Mouse (Mus musculus) kidney, adult 18-20 months (tissue): ENCODE results near the gene Mrps36.
"Not testable (repeated sequence)": the region's sequence is repeated elsewhere in the genome, so short reads cannot be mapped to it uniquely, and the experiment has no call there.

Source experiments
- DNase-seq: peaks from one replicate; pipeline ENCODE4 v3.0.0; 2021

The Mrps36 gene

DNA sequence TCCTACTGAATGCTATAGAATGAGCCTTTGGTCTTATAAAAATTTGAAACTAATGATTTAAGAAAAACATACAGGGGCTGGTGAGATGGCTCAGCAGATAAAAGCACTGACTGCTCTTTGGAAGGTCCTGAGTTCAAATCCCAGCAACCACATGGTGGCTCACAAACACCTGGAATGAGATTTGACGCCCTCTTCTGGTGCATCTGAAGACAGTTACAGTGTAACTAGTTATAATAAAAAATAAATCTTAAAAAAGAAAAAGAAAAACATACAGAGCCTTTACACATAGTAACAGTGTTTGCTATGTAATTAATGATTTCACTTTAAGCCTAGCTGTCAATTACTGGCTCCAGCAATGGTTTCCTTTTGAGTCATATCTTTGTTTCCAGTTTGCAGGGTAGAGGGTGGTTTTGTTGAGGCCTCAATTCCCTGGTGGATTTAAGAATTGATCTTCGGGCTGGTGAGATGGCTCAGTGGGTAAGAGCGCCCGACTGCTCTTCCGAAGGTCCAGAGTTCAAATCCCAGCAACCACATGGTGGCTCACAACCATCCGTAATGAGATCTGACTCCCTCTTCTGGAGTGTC lies 12.9 kb downstream of the Mrps36 start:
- DNase-seq = not testable (repeated sequence)

DNA sequence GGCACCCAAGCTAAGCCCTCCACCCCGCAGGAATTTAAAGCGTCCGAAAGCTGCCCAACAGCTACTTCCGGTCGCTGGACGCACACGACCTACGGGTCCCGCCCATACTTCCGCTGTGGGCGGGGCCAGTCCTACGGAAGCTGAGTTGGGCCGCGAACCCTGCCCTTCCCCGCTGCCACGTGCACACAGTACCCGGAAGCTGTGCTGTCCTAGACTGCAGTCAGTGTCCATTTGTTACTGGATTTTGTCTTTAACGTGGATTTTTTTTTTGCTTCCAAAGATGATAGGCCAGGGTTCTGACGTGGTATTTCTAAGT lies 13.6 kb downstream of the Mrps36 start, which contains the start of gene Cdk7:
Gene Cdk7, minus strand, starts transcription at position 79 of the 316 bp plus-strand sequence.
- DNase-seq = peak; percentile 95

DNA sequence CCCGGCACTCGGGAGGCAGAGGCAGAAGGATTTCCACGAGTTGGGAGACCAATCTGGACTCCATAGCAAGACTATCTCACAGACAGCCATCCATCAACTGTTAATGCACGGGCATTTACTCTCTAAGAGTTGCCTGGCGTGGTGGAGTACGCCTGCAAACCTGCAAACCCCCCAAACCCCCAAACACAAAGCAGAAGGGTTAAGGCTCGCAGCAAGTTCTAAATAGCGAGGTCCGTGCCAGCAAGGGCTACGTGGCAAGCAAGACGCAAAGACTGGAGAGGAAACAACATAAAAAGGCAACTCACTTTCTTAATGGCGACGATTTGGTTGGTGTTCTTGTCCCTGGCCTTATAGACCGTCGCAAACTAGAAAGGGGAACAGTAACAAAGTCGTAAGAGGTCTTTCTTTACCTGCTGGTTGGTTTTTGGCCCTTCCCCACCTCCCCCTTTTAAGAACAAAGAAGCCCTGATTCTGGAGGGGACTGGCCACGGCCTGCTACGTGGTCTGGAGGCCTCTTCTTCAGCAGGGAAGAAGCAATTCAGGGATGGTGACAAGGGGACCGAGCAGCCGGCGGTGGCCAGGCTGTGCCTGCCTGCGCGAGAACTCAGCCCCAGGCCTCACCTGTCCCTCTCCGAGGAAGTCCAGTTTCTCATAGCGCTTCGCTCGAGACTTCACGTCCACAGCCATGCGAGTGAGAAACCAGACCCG lies 14.2 kb downstream of the Mrps36 start:
- DNase-seq = peak; percentile 14

DNA sequence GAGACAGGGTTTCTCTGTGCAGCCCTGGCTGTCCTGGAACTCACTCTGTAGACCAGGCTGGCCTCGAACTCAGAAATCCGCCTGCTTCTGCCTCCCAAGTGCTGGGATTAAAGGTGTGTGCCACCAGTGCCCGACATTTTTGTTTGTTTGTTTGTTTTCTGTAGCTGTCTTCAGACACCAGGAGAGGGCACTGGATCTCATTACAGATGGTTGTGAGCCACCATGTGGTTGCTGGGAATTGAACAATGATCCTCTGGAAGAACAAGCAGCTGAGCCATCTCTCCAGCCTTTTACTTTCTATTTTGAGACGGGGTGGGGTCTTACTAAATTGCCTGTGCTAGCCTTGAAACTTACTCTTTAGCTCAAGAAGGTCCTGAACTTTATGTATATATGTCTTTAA lies 15.9 kb downstream of the Mrps36 start:
- DNase-seq = not testable (repeated sequence)

DNA sequence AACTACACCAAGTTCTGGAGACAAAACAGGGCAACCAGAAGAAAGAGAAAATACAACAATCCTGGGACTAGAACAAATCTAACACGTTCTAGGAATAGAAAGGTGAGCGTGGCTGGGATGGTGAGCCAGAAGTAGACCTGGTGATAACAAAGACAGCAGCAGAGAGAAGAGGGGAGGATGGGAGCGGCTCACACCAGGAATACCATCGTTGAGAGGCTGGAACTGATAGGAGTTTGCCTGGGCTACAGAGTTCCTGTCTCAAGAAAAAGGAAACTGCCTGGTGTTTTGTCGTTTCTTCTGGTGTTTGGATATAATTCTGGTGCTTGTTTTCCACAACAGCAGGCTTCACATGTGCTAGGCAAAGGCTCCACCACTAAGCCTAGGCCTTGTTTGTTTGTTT lies 16.4 kb downstream of the Mrps36 start:
- no peak for DNase-seq

DNA sequence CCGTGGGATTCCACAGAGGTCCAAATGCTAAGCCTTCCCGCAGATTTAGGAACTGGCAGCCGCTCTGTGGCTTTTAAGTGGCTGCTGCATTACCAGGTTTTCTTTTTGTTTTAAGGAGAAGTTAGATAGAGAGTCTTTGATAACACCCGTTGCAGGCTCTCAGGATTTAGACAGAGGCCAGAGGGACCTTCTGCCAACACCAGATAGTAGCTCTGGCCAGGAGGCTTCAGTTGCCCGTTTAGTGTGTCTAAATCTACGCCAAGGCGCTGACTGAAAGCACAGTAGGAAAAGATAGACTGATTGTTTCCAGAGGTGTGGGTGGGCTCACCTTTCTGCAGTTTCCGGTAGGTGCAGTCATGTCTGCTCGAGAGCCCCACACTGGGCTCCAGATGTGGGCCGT lies 19.3 kb downstream of the Mrps36 start:
- DNase-seq = no peak

DNA sequence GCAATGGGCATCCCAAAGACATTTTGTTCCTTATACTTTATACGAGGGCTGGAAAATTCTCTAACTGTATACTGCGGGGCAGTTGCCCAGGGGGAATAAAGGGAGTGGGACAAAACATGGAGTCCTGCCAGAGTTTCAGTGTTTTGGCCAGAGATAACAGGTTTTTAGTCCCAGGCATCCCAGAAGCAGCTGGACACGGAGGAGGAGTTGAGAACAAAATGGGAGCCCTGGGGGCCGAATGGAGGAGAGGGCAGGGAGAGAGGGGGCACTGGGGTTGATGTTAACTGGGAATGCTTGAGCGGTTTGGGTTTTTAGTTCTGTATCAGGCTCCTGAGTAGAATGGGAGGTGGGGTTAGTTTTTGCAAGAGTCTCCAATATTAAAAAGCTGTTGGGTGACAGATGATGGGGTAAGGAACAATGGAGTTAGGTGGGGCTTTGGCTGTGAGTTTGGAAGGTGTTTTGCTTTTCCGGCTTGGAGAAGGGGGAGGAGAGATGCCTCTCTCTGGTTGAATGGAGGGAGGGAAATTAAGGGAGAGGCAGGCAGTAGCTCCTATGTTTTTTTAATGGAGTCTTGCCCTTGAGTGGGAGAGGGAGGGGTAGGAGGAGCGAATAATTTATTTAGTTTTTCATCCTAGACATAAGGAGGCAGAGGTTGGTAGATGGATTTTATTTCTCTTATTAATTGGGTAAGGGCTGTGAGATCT lies 20.3 kb downstream of the Mrps36 start:
- no peak for DNase-seq

DNA sequence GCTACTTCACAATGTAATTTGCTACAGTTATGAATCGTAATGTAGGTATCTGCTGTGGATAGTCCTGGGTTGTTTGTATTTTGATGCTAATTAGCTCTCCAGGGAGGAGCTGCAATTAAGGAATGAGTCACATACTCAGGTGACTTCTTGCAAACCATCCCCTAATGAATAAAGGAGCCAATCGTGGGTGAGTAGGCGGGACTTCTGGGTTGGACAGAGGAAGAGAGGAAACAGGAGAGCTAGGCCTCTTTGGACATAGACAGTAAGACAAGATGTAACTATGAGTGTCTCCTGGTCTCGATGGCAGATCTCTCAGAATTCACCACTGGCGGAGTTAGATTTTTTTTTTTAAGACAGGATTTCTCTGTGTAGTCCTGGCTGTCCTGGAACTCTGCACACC lies 22.8 kb downstream of the Mrps36 start:
- no peak for DNase-seq

DNA sequence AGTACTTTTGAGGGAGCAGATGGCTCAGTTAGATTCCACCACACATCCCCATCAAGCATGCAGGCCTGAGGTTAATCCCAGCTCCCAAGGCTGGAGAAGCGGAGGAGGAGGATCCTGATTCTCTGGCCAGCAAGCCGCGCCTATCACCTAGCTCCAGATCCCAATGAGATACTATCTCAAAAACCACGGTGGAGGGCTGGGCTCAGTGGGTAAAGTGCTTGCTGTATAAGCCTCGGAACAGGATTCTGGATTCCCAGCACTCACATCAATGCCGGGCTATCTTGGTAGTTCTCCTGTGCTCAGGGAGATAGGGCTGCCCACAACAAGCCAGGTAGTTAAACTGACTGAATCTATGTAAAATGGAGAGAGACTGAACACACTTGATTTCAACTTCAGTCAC lies 29.0 kb downstream of the Mrps36 start:
- no peak for DNase-seq

DNA sequence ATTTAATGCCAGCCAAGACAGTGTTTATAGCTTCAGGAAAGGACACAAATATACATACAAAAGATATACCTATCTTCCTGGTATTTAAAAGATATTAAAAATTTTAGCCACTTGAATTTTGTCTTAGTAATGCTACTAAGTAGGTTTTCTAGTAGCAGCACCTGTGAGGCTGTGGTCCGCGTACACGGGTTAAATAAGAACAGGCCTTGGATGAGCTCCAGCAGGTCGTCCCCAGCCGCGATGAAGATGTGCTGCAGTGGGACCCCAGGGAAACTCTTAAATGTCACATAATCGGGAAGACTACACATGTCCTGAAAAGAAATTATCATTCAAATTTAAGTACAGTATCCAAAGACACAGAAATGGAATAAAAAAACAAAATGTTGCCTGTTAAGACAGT lies 38.3 kb downstream of the Mrps36 start:
- no peak for DNase-seq

DNA sequence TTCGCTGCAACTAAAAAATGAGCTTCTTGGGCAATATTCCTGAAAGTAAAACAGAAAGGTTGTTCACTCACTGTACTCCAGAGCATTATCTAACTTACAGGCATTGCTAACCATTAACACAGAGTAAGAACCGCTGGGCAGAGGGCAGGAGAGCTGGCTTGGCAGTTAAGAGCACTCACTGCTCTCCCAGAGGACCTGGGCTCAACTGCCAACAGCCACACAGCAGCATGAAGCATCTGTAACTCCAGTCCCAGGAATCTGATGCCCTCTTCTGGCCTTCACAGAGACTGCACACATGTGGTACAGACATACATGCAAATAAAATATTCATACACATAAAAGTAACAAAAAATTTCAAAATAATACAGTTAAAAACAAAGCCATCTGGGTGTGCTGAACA lies 41.0 kb downstream of the Mrps36 start:
- DNase-seq = peak; percentile 35

DNA sequence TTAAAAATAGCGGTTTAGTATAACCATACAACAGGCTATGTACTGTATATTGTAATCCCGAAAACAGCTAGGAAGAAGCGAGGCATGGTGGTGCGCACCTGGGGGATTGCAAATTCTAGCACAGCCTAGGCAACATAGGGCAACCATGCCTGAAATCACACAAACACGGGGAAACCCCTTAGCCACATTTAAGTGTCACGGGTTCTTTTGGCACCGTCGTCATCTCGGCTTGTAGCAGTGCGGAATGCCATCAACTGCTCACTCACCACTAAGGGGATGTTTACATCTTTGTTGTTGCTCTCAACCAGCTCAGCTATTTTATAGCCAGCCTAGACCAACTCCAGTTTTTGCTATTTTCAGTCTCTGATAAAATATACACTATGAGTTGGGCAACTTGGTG lies 45.6 kb downstream of the Mrps36 start:
- no peak for DNase-seq

DNA sequence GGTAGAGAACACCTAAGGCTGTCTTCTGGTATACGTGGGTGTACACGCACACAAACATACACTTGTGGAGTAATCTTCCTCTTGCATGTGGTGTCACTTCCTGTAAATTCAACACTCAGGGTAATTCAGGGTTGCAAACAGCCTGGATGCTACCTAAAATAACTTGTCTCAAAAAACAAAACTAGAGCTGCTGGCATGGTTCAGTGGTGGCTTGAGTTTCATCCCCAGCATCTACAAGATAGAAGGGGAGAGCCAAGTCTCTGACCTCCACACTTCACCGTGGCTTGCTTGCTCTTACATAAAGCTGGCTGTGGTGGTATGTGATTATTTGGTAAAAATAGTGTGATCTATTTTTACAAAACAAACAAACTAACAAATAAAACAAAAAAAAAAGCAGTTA lies 46.9 kb downstream of the Mrps36 start:
- no peak for DNase-seq

DNA sequence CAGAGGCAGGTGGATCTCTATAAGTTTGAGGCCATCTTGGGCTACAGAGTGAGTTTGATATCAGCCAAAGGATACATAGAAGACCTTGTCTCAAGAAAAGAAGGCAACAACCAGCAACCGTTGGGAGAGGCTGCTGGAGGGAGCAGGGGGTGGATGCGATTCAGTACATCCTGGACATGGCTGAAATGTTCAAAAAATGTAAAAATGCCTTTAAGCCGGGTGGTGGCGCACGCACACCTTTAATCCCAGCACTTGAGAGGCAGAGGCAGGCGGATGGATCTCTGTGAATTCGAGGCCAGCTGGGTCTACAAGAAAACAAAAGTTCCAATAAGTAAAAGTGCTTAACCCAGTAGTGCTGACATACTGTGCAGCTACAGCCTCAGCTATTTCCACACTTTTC lies 56.9 kb downstream of the Mrps36 start:
- DNase-seq = no peak
